Mouse (Mus musculus) lung, adult 2 months (tissue): ENCODE measurements around the gene Pmf1.

Source experiments
- CTCF ChIP-seq: fragments of 200-500 bp; IDR thresholded peaks from 2 replicates; pipeline ENCODE4 v1.5.1; 2011; ENCODE audit warnings: mild to moderate bottlenecking, low read length, control low read depth; ENCODE audit not compliant: insufficient read depth
- POLR2A ChIP-seq: fragments of 200-500 bp; IDR thresholded peaks from 2 replicates; pipeline ENCODE4 v1.6.1; 2011; ENCODE audit warnings: low read depth, mild to moderate bottlenecking, control low read depth, low read length, borderline replicate concordance; ENCODE audit errors: extremely low read depth

DNA sequence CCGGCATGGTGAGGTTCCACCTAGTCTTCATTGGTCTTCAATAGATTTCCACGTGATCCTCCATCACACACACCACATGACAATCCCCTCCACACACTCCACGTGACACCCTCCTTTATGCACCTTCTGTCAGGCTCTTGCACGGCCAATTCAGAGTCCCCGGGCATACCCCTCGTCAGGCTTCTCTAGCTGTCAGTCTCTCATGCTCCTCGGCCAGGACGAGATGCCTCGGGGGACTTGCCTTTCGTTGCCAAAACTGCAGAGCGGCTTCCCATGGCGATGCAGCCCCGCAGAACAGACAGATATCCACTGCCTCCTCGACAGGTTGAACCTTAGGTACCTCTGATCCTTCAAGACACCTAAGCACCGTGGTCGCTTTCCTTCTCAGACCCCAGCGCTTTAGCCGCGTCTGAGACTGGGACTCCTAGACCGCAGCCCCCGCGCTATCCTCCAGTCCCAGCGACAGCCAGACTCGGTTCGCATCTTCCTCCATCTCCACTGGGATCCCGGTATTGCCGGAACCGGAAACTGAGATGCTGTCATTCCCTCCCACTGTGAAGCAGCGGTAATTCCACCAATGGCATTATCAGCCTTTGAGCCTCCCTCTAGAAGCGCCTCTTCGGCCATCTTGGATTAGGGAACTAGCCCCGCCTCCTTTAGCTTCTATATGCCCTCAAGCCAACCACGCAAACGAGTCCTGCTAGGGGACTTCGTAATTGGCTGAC is 14.6 kb upstream of the Pmf1 start, which contains the start of gene Slc25a44:
- TF ChIP-seq CTCF (no peak), POLR2A (peak; percentile 97; the same call in 1 of the 2 replicates)
